Mouse (Mus musculus) heart, embryonic 10.5 days (tissue): Measurements from ENCODE around the gene Pck1. TPM values are rescaled to one million over a fixed set of nuclear protein-coding genes. Genes with fewer than 3 reads are reported as not detected.

Experiments
- DNase-seq: peaks from one replicate; pipeline ENCODE4 v3.0.0-alpha.2; 2017; ENCODE audit warnings: low spot score
- H3K27ac ChIP-seq: fragments of 300-500 bp; sonication (generic); 2 replicates; pipeline ENCODE4 v1.5.1; 2016; ENCODE audit warnings: mild to moderate bottlenecking
- H3K27me3 ChIP-seq: fragments of 300-500 bp; sonication (generic); 2 replicates; pipeline ENCODE4 v1.6.1; 2016; ENCODE audit warnings: mild to moderate bottlenecking; ENCODE audit not compliant: poor library complexity, insufficient read depth, severe bottlenecking
- H3K36me3 ChIP-seq: fragments of 300-500 bp; sonication (generic); 2 replicates; pipeline ENCODE4 v1.6.1; 2016; ENCODE audit warnings: mild to moderate bottlenecking, moderate library complexity
- H3K4me1 ChIP-seq: fragments of 300-500 bp; sonication (generic); 2 replicates; pipeline ENCODE4 v1.6.1; 2016; ENCODE audit warnings: mild to moderate bottlenecking
- H3K4me3 ChIP-seq: fragments of 300-500 bp; sonication (generic); 2 replicates; pipeline ENCODE4 v1.5.1; 2016; ENCODE audit warnings: mild to moderate bottlenecking, moderate library complexity
- H3K9me3 ChIP-seq: fragments of 300-500 bp; sonication (generic); 2 replicates; pipeline ENCODE4 v1.6.1; 2016; ENCODE audit warnings: mild to moderate bottlenecking, moderate library complexity
- WGBS: fragments of 180-500 bp; shearing (Covaris S2); methylation state at CpG from one replicate; pipeline ENCODE4 v1.1.7; 2016; 5-methylcytosine and 5-hydroxymethylcytosine counted together
- polyA plus RNA-seq: library from polyadenylated mRNA; unstranded; fragments of >200 nt; fragmentation: Nextera tagmentation; extraction: Ambion mirVana; gene quantifications from 2 replicates; pipeline ENCODE4 v1.2.1, GENCODE M21; 2016

The Pck1 gene
- polyA plus RNA-seq, 1 experiment from 2014 or later = not detected

- H3K4me3 ChIP-seq = no peak overlapping the region
- H3K4me1 ChIP-seq = peaks cover 3% of the 10 kb centered on the region; the same call in 1 of the 2 replicates
- H3K27ac ChIP-seq = peak overlapping the region; percentile 13; the same call in 1 of the 2 replicates
- peak; percentile 45 for DNase-seq
- no peaks in the 10 kb centered on the region for H3K9me3 ChIP-seq
- no peaks in the 10 kb centered on the region for H3K36me3 ChIP-seq
- H3K27me3 ChIP-seq = peaks cover 74% of the 10 kb centered on the region
- 49% methylated on average over 5 of the region's 5 CpGs for WGBS
Measured at GRCm38 (mm10) chr2:173181486-173181885, 28.6 kb downstream of the Pck1 start.

- Histone ChIP-seq H3K27me3 (peaks cover 70% of the 10 kb centered on the region), H3K4me1 (peaks cover 3% of the 10 kb centered on the region; the same call in 1 of the 2 replicates), H3K36me3 (no peaks in the 10 kb centered on the region), H3K4me3 (no peak overlapping the region), H3K9me3 (no peaks in the 10 kb centered on the region), H3K27ac (no peak overlapping the region)
- DNase-seq = peak; percentile 73
- WGBS = 87% methylated on average over 7 of the region's 7 CpGs
Measured at GRCm38 (mm10) chr2:173181901-173182300, 29.1 kb downstream of the Pck1 start.

GRCm38 (mm10) chr2:173182796-173183195 is 29.9 kb downstream of the Pck1 start:
- H3K27ac ChIP-seq = no peak overlapping the region
- no peak for DNase-seq
- H3K36me3 ChIP-seq = no peaks in the 10 kb centered on the region
- peaks cover 69% of the 10 kb centered on the region for H3K27me3 ChIP-seq
- H3K9me3 ChIP-seq = no peaks in the 10 kb centered on the region
- WGBS = 81% methylated on average over 7 of the region's 7 CpGs
- H3K4me1 ChIP-seq = peaks cover 6% of the 10 kb centered on the region
- no peak overlapping the region for H3K4me3 ChIP-seq

GRCm38 (mm10) chr2:173183311-173183710 is 30.5 kb downstream of the Pck1 start:
- 85% methylated on average over 10 of the region's 10 CpGs for WGBS
- peak; percentile 59 for DNase-seq

GRCm38 (mm10) chr2:173183836-173184460 is 31.1 kb downstream of the Pck1 start:
- no peaks in the 10 kb centered on the region for H3K36me3 ChIP-seq
- no peaks in the 10 kb centered on the region for H3K9me3 ChIP-seq
- peak; percentile 80 for DNase-seq
- peaks cover 6% of the 10 kb centered on the region for H3K4me1 ChIP-seq
- no peak overlapping the region for H3K27ac ChIP-seq
- H3K27me3 ChIP-seq = peaks cover 69% of the 10 kb centered on the region
- 11% methylated on average over 8 of the region's 8 CpGs for WGBS
- no peak overlapping the region for H3K4me3 ChIP-seq

More at GRCm38 (mm10) chr2:173183311-173183710, 30.5 kb downstream of the Pck1 start:
- H3K4me3 ChIP-seq = no peak overlapping the region
- H3K4me1 ChIP-seq = peaks cover 6% of the 10 kb centered on the region
- peaks cover 69% of the 10 kb centered on the region for H3K27me3 ChIP-seq
- no peak overlapping the region for H3K27ac ChIP-seq
- H3K9me3 ChIP-seq = no peaks in the 10 kb centered on the region
- H3K36me3 ChIP-seq = no peaks in the 10 kb centered on the region

GRCm38 (mm10) chr2:173184475-173185080 is 31.7 kb downstream of the Pck1 start:
- H3K36me3 ChIP-seq = no peaks in the 10 kb centered on the region
- WGBS = 60% methylated on average over 11 of the region's 11 CpGs
- no peak overlapping the region for H3K27ac ChIP-seq
- peaks cover 6% of the 10 kb centered on the region for H3K4me1 ChIP-seq
- no peaks in the 10 kb centered on the region for H3K9me3 ChIP-seq
- H3K4me3 ChIP-seq = no peak overlapping the region
- peak; percentile 74 for DNase-seq
- H3K27me3 ChIP-seq = peaks cover 69% of the 10 kb centered on the region

- peaks cover 6% of the 10 kb centered on the region for H3K4me1 ChIP-seq
- no peak overlapping the region for H3K27ac ChIP-seq
- DNase-seq = peak; percentile 71
- H3K9me3 ChIP-seq = no peaks in the 10 kb centered on the region
- no peaks in the 10 kb centered on the region for H3K36me3 ChIP-seq
- no peak overlapping the region for H3K4me3 ChIP-seq
- WGBS = 60% methylated on average over 6 of the region's 6 CpGs
- H3K27me3 ChIP-seq = peaks cover 64% of the 10 kb centered on the region
Measured at GRCm38 (mm10) chr2:173185282-173185681, 32.4 kb downstream of the Pck1 start.

GRCm38 (mm10) chr2:173186047-173186943 is 33.4 kb downstream of the Pck1 start:
- H3K4me1 ChIP-seq = peaks cover 6% of the 10 kb centered on the region
- WGBS = 29% methylated on average over 26 of the region's 26 CpGs
- no peak overlapping the region for H3K27ac ChIP-seq
- H3K27me3 ChIP-seq = peaks cover 54% of the 10 kb centered on the region
- no peaks in the 10 kb centered on the region for H3K9me3 ChIP-seq
- DNase-seq = peak; percentile 92
- H3K36me3 ChIP-seq = no peaks in the 10 kb centered on the region
- no peak overlapping the region for H3K4me3 ChIP-seq

- no peaks in the 10 kb centered on the region for H3K36me3 ChIP-seq
- 37% methylated on average over 8 of the region's 8 CpGs for WGBS
- peaks cover 44% of the 10 kb centered on the region for H3K27me3 ChIP-seq
- no peak overlapping the region for H3K4me3 ChIP-seq
- peaks cover 4% of the 10 kb centered on the region for H3K4me1 ChIP-seq
- H3K27ac ChIP-seq = no peak overlapping the region
- no peaks in the 10 kb centered on the region for H3K9me3 ChIP-seq
- peak; percentile 71 for DNase-seq
Measured at GRCm38 (mm10) chr2:173187182-173187855, 34.5 kb downstream of the Pck1 start.

- Histone ChIP-seq H3K4me1 (no peaks in the 10 kb centered on the region), H3K4me3 (no peak overlapping the region), H3K9me3 (no peaks in the 10 kb centered on the region), H3K27ac (no peak overlapping the region), H3K36me3 (no peaks in the 10 kb centered on the region), H3K27me3 (no peaks in the 10 kb centered on the region)
- peak; percentile 63 for DNase-seq
- 76% methylated on average over 4 of the region's 4 CpGs for WGBS
Measured at GRCm38 (mm10) chr2:173194796-173195195, 41.9 kb downstream of the Pck1 start.

GRCm38 (mm10) chr2:173202924-173203689 is 50.3 kb downstream of the Pck1 start:
- H3K27me3 ChIP-seq = 0 out of 2 replicates have a peak, but pooled peaks cover under 1% of the 10 kb centered on the region
- H3K4me1 ChIP-seq = no peaks in the 10 kb centered on the region
- H3K9me3 ChIP-seq = no peaks in the 10 kb centered on the region
- peak; percentile 68 for DNase-seq
- H3K4me3 ChIP-seq = no peak overlapping the region
- H3K27ac ChIP-seq = no peak overlapping the region
- no peaks in the 10 kb centered on the region for H3K36me3 ChIP-seq
- WGBS = 87% methylated on average over 19 of the region's 19 CpGs

- 83% methylated on average over 3 of the region's 3 CpGs for WGBS
Measured at GRCm38 (mm10) chr2:173203726-173204125, 50.9 kb downstream of the Pck1 start.

More at GRCm38 (mm10) chr2:173203726-173204125, 50.9 kb downstream of the Pck1 start:
- H3K27me3 ChIP-seq = 0 out of 2 replicates have a peak, but pooled peaks cover 4% of the 10 kb centered on the region
- H3K27ac ChIP-seq = no peak overlapping the region
- no peaks in the 10 kb centered on the region for H3K36me3 ChIP-seq
- H3K4me3 ChIP-seq = no peak overlapping the region
- H3K9me3 ChIP-seq = no peaks in the 10 kb centered on the region
- DNase-seq = peak; percentile 66
- H3K4me1 ChIP-seq = no peaks in the 10 kb centered on the region
